Mouse (Mus musculus): ENCODE data around the gene Muc3a.

GRCm38 (mm10) chr5:137212289-137212688 lies at the start of gene Muc3a:
- no peak for TF ChIP-seq POLR2A (IDR thresholded peaks at IDR 0.05; ENCODE audit: insufficient read depth, low read depth, low read length)
- TF ChIP-seq CTCF (IDR thresholded peaks at IDR 0.05; ENCODE audit: insufficient read depth, low read depth, low read length): no peak

Measured in olfactory bulb, adult 2 months (tissue).